Mouse (Mus musculus): ENCODE results near the gene Ly6g6f. TPM values are rescaled to one million over a fixed set of nuclear protein-coding genes. Genes with fewer than 3 reads are reported as not detected.
"Not testable (repeated sequence)": the region's sequence is repeated elsewhere in the genome, so short reads cannot be mapped to it uniquely, and the experiment has no call there.

Ly6g6f gene
- 0.91 and 1.0 TPM in 2 replicates for polyA plus RNA-seq (2016; fragmentation: Nextera tagmentation; extraction: Ambion mirVana)

DNA sequence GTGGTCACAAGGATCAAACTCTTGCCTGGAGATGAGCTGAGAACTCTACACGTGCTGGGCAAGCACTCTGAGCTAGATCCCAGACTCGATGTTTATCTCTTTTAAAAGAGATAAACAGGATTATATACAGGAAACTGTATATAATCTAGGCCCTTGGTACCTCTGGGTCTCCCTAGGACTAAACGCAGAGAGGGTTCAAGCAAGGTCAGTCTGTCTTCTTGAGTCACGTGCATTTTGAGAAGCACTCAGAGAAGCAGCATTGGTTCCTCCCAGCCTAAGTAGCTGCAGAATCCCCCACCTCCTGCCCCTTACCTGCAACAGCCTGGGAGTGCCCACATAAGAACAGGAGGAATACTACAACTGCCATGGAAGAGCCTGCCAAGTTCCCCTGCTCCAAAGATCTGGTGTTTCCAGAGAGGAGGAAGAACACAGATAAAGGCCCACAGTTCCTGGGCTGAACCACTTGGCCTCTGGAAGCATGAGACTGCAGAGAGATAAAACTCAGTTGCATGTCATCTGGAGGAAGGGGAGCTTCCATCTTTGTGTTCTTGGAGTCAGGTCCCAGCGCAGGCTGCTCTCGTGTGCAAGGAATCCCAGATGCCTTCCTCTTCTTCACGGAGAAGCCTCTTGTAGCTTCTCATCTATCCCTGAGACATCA, at the start of gene Ly6g6f:
Ly6g6f (minus strand) TSS at position 403 of the 658 bp plus-strand sequence.
- WGBS, result 61% methylated on average over 7 of the region's 7 CpGs
- H3K36me3 ChIP-seq, result no peaks in the 10 kb centered on the region
- no peak within 1 kb of the TSS for H3K27ac ChIP-seq
- H3K4me3 ChIP-seq, result no peak within 1 kb of the TSS
- no peaks in the 10 kb centered on the region for H3K9me3 ChIP-seq
- DNase-seq (ENCODE audit: low spot score), result no peak
- peaks cover 17% of the 10 kb centered on the region for H3K4me1 ChIP-seq
- H3K27me3 ChIP-seq (ENCODE audit: insufficient read depth, poor library complexity, severe bottlenecking), result peaks cover 4% of the 10 kb centered on the region

DNA sequence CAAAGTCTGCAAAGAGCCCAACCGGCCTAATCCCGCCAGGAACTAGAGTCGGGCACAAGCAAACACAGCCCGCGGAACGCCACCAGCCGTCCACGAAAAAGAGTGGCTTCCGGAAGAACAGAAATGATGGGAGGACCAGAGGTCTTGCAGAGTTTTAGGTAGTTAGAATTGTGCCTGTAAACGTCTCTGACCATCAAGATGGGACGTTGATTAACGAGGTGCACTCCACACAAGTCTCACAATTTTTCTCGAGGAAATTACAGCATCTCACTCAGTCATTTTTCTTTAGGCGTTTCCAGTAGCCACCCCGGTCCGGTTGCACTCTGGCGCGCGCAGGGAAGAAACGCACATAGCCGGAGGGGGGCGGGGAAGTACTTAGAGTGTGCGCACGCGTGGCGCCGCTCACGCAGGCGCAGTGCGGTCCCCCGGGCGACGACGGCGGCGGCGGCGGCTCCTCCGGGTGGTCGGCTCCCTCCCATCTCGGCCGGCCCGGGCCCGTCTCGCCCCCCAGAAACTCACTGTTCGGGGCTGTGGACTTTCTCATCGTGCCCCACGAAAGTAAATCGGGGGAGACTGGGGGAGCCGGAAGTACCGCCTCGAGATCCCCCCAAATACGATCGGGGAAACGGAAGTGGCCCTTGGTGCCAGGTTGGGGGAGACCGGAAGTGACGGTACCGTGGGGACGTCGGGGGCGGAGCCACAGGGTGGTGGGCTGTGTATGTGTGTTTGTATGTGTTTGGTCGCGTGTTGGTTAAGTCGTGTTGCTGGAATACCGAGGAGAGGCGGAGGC, 49.6 kb upstream of the Ly6g6f start, which contains the start of gene Bag6:
Bag6 (plus strand) TSS at position 378 of the 790 bp plus-strand sequence.
- H3K27me3 ChIP-seq (ENCODE audit: insufficient read depth, poor library complexity, severe bottlenecking), result no peaks in the 10 kb centered on the region
- H3K27ac ChIP-seq, result peak within 1 kb of the TSS; percentile 99
- peaks cover 32% of the 10 kb centered on the region for H3K36me3 ChIP-seq
- H3K9me3 ChIP-seq, result no peaks in the 10 kb centered on the region
- under 1% methylated on average over 66 of the region's 66 CpGs for WGBS
- H3K4me3 ChIP-seq, result peak within 1 kb of the TSS; percentile 84
- peaks cover 12% of the 10 kb centered on the region; the same call in 1 of the 2 replicates for H3K4me1 ChIP-seq
- DNase-seq (ENCODE audit: low spot score), result peak; percentile 95

DNA sequence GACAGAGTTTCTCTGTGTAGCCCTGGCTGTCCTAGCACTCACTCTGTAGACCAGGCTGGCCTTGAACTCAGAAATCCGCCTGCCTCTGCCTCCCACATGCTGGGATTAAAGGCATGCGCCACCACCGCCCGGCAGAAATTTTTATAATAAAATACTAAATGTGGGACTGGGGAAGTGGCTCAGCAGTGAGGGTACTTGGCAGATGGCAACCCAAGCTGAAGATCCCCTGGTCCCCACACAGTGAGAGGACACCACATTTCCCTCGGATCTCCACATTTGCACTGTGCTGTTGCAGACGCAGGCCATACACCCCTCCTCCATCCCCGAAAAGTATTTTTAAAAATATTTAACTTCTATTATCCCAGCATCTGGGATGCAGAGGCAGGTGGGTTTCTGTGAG, 48.1 kb upstream of the Ly6g6f start:
- no peak overlapping the region for H3K4me3 ChIP-seq
- no peak for DNase-seq (ENCODE audit: low spot score)
- no peaks in the 10 kb centered on the region for H3K9me3 ChIP-seq
- H3K36me3 ChIP-seq, result peaks cover 26% of the 10 kb centered on the region
- H3K27ac ChIP-seq, result no peak overlapping the region
- 88% methylated on average over 7 of the region's 7 CpGs for WGBS
- H3K27me3 ChIP-seq (ENCODE audit: insufficient read depth, poor library complexity, severe bottlenecking), result no peaks in the 10 kb centered on the region
- peaks cover 19% of the 10 kb centered on the region for H3K4me1 ChIP-seq

DNA sequence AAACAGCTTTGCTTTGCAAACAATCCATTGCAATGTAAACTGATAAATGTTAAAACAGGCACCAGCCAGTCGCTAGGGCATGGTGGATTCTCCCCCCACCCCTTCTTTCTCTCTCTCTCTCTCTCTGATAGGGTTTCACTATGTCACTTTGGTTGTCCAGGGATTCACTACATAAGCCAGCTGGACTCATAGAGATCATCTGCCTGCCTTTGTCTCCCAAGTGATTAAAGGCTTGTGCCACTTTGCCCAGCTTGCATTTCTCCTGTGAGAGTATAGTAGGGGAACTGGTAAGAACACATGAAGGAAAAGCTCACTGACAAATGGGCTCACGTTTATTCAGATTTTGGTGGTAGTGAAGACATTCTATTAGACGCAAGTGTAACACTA, 46.8 kb upstream of the Ly6g6f start:
- 71% methylated on average over 3 of the region's 3 CpGs for WGBS
- no peak for DNase-seq (ENCODE audit: low spot score)
- Histone ChIP-seq H3K4me1 (peaks cover 26% of the 10 kb centered on the region), H3K27me3 (ENCODE audit: insufficient read depth, poor library complexity, severe bottlenecking) (no peaks in the 10 kb centered on the region), H3K4me3 (no peak overlapping the region), H3K27ac (no peak overlapping the region), H3K36me3 (peaks cover 27% of the 10 kb centered on the region), H3K9me3 (no peaks in the 10 kb centered on the region)

DNA sequence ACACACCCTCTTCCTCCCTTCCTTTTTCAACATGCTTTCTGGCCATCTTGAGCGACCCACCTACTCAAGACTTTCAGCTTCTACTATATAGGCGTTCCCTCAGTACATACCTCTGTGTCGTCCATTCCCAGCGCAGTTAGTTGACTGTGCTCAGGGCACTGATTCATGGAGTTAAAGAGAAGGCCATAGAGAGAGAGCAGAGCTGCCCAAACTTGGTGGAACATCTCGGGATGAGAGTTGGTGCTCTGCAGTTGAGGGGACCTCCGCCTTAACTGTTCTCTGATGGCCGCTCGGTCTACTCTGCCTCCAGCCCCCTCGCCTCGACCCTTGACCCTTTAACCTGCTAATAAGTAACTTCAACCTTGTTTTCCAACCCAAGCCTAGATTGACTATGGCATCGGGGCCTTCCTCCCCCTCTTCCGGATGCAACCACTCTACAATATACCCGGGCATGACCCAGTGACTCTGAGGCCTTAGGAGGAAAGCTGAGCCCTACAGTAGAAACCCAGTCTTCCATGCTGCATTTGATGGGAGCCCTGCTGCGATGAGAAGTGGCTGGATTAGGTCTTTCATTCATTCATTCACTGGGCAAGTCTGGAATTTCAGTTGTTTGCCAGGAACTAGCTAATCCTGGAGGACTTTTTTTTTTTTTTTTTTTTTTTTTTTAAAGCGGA, 46.2 kb upstream of the Ly6g6f start, which contains the start of gene Apom:
Apom (minus strand) TSS at position 551 of the 674 bp plus-strand sequence.
- H3K27me3 ChIP-seq (ENCODE audit: insufficient read depth, poor library complexity, severe bottlenecking), result no peaks in the 10 kb centered on the region
- H3K4me3 ChIP-seq, result no peak within 1 kb of the TSS
- WGBS, result 77% methylated on average over 15 of the region's 15 CpGs
- peaks cover 27% of the 10 kb centered on the region for H3K36me3 ChIP-seq
- H3K4me1 ChIP-seq, result peaks cover 26% of the 10 kb centered on the region
- H3K9me3 ChIP-seq, result no peaks in the 10 kb centered on the region
- no peak within 1 kb of the TSS for H3K27ac ChIP-seq
- no peak for DNase-seq (ENCODE audit: low spot score)

DNA sequence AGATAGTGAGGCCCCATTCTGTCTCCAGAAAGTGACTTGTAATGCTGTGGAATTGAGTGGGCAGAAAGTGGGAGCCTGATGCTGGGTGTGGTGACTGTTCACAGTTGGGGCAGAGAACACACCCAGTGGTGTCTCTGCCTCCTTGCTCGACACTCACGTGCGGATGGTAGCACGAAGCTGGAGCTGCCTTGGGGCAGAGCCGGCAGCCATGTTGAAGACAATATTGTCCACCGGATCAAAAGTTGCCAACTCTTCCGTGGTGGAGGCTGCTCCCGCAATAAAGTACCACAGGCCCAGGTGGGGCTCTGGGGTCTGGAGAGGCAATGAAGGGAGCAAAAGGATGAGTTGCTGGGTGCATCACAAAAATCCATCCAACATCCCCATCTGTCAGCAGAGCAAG, 45.6 kb upstream of the Ly6g6f start:
- Histone ChIP-seq H3K27ac (no peak overlapping the region), H3K4me3 (no peak overlapping the region)
- WGBS, result 86% methylated on average over 8 of the region's 8 CpGs

DNA sequence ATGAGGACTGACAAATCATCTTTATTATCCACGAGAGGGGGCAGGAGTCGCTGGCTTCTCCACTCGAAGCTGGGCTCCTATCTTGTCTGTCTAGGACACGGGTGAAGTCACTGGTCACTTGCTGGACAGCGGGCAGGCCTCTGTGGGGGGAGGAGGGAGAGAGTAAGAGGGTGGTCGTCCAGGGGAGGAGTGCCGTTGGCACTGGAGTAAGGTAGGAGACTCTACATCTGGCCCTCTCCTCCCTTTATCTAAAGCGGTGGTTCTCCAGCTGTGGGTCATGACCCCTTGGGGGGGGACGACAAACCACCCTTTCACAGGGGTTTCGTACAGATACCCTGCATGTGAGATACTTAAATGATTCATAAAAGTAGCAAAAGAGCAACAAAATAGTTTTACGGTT, 43.6 kb upstream of the Ly6g6f start:
- no peak for DNase-seq (ENCODE audit: low spot score)
- no peaks in the 10 kb centered on the region for H3K9me3 ChIP-seq
- no peak overlapping the region for H3K4me3 ChIP-seq
- H3K4me1 ChIP-seq, result peaks cover 36% of the 10 kb centered on the region
- H3K36me3 ChIP-seq, result peaks cover 38% of the 10 kb centered on the region
- no peak overlapping the region for H3K27ac ChIP-seq
- 65% methylated on average over 11 of the region's 11 CpGs for WGBS
- H3K27me3 ChIP-seq (ENCODE audit: insufficient read depth, poor library complexity, severe bottlenecking), result no peaks in the 10 kb centered on the region

More for the DNA sequence above, 45.6 kb upstream of the Ly6g6f start:
- no peak for DNase-seq (ENCODE audit: low spot score)
- H3K27me3 ChIP-seq (ENCODE audit: insufficient read depth, poor library complexity, severe bottlenecking), result no peaks in the 10 kb centered on the region
- H3K36me3 ChIP-seq, result peaks cover 27% of the 10 kb centered on the region
- peaks cover 27% of the 10 kb centered on the region for H3K4me1 ChIP-seq
- H3K9me3 ChIP-seq, result no peaks in the 10 kb centered on the region

DNA sequence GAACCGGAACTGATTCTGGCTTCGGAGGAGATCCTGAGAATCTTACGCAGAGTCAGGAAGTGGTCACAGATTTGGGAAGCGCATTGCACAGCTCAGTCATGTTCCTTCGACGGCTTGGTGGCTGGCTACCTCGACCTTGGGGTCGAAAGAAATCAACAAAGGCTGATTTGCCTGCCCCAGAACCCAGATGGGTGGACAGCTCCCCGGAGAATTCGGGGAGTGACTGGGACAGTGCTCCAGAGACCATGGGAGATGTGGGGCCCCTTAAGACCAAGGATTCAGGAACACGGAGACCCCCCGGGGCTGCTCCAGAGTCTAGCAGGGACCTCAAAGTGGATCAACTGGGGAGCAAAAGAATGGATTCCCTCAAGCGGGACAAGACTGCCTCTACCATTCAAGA, 41.6 kb upstream of the Ly6g6f start:
- H3K4me3 ChIP-seq, result peak overlapping the region; percentile 81
- peaks cover 47% of the 10 kb centered on the region for H3K36me3 ChIP-seq
- peak overlapping the region; percentile 93 for H3K27ac ChIP-seq
- no peaks in the 10 kb centered on the region for H3K9me3 ChIP-seq
- 70% methylated on average over 13 of the region's 13 CpGs for WGBS
- H3K4me1 ChIP-seq, result peaks cover 43% of the 10 kb centered on the region
- no peak for DNase-seq (ENCODE audit: low spot score)
- H3K27me3 ChIP-seq (ENCODE audit: insufficient read depth, poor library complexity, severe bottlenecking), result no peaks in the 10 kb centered on the region

DNA sequence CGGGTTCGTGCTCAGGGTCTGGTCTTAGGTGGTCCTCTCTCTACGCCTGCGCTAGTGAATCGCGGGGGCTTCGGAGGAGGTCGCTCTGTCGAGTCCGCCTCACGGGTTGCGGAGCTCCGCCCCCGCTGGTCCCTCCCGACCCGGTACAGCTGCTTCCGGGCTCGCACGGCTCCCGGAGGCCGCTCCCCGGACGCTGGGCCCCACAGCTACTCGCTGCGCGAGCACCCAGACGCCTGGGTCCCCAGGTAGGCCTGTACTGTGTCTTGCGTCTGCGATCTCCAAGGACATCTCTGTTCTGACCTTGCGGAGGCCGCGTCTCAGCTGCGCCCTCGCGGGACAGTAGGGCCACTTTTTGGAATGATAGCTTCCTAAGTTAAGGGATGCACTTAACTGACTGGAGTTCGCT, 40.8 kb upstream of the Ly6g6f start, which contains the start of gene D17H6S53E:
D17H6S53E (plus strand) TSS at position 168 of the 406 bp plus-strand sequence.
- peaks cover 47% of the 10 kb centered on the region for H3K36me3 ChIP-seq
- H3K27ac ChIP-seq, result peak within 1 kb of the TSS; percentile 93
- DNase-seq (ENCODE audit: low spot score), result peak; percentile 90
- peaks cover 45% of the 10 kb centered on the region for H3K4me1 ChIP-seq
- no peaks in the 10 kb centered on the region for H3K27me3 ChIP-seq (ENCODE audit: insufficient read depth, poor library complexity, severe bottlenecking)
- under 1% methylated on average over 36 of the region's 36 CpGs for WGBS
- H3K4me3 ChIP-seq, result peak within 1 kb of the TSS; percentile 81
- no peaks in the 10 kb centered on the region for H3K9me3 ChIP-seq

DNA sequence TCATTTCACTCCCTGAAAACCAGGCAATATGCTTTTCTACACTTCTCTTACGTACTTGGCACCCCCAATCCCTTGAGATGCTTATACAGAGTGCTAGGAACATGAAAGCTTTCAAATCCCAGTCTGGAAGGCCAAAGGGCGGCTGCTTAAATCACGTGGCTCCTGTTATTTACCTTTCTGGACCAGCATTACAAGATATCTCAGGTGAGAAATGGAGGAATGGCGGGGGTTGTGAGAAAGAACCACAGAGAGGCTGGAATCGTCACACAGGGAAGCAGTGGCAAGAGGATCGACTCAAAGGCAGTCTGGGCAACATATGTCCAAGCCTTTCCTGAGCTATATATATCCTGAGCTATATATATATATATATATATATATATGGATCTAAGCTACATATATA, 40.2 kb upstream of the Ly6g6f start:
- peak overlapping the region; percentile 78; the same call in 1 of the 2 replicates for H3K27ac ChIP-seq
- 25% methylated on average over 6 of the region's 6 CpGs for WGBS
- H3K4me3 ChIP-seq, result peak overlapping the region; percentile 81
- H3K27me3 ChIP-seq (ENCODE audit: insufficient read depth, poor library complexity, severe bottlenecking), result no peaks in the 10 kb centered on the region
- no peak for DNase-seq (ENCODE audit: low spot score)
- H3K4me1 ChIP-seq, result peaks cover 45% of the 10 kb centered on the region
- no peaks in the 10 kb centered on the region for H3K9me3 ChIP-seq
- H3K36me3 ChIP-seq, result peaks cover 42% of the 10 kb centered on the region

DNA sequence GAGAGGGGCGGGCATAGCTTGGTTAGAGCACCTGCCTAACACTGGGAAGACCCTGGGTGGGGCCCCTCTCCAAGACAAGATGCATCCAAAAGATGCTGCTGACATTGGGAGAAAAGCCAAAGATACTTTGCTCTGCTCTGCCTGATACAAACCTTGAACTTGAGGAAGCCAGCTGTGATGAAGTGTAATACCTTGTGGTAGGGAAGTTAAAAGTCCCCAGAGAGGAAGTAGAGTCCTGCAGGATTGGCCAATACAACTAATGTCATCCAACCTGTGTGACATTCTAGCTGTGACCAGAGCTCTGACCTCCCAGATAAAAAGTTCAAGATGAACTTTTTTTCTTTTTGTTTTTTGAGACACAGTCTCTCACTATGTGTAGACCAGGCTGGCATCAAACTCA, 39.7 kb upstream of the Ly6g6f start:
- Histone ChIP-seq H3K9me3 (no peaks in the 10 kb centered on the region), H3K27ac (no peak overlapping the region), H3K4me1 (peaks cover 50% of the 10 kb centered on the region), H3K27me3 (ENCODE audit: insufficient read depth, poor library complexity, severe bottlenecking) (no peaks in the 10 kb centered on the region), H3K4me3 (no peak overlapping the region), H3K36me3 (peaks cover 39% of the 10 kb centered on the region)
- 93% methylated on average over 1 of the region's 1 CpGs for WGBS
- no peak for DNase-seq (ENCODE audit: low spot score)

DNA sequence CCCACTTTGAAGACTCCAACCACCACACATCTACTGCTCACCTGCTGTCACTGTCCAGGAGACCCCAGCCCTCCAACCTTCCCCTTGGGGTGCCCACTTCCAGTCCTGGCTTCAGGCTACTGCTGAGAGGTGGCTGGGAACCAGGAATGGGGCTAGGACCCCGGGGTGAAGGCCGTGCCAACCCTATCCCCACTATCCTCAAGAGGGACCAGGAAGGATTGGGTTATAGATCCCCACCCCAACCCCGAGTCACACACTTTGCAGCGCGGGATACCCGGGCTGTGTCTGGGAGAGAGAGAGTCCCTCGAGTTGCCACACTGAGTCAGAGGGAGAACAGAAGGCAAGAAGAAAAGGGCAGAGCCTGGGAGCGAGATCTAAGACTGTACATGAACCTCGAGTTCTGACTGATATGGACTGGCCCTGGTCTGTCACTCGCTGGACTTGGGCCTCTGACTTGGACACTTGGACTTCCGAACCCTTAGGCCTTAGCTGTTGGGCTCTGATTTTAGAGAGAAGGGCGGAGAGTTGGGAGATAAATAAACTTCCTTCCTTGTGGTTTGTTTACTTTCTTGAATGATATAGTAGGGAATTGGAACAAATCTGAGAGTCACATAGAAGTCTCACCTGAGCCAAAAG, 39.0 kb upstream of the Ly6g6f start:
- WGBS, result 92% methylated on average over 12 of the region's 12 CpGs
- peaks cover 41% of the 10 kb centered on the region for H3K36me3 ChIP-seq
- not testable (repeated sequence) for H3K4me3 ChIP-seq; H3K27ac ChIP-seq; H3K27me3 ChIP-seq (ENCODE audit: insufficient read depth, poor library complexity, severe bottlenecking); DNase-seq (ENCODE audit: low spot score); H3K9me3 ChIP-seq
- H3K4me1 ChIP-seq, result peaks cover 53% of the 10 kb centered on the region
